Mouse (Mus musculus) kidney, postnatal 0 days (tissue): ENCODE data around the gene Nr2c1. TPM values are rescaled to one million over a fixed set of nuclear protein-coding genes. Genes with fewer than 3 reads are reported as not detected.

Experiments used
- ATAC-seq: fragments of 200-750 bp; cut with Nextera tagmentation; replicated peaks from 2 replicates; pipeline ENCODE4 v1.8.0; 2017; ENCODE audit warnings: low read depth, moderate number of reproducible peaks, moderate TSS enrichment, moderate library complexity; ENCODE audit not compliant: low FRiP score
- DNase-seq: peaks from one replicate; pipeline ENCODE4 v3.0.0-alpha.2; 2016; ENCODE audit warnings: low spot score
- H3K27ac ChIP-seq: fragments of 300-500 bp; sonication (generic); 2 replicates; pipeline ENCODE4 v1.5.1; 2014; ENCODE audit warnings: mild to moderate bottlenecking
- H3K27me3 ChIP-seq: fragments of 300-500 bp; sonication (generic); 2 replicates; pipeline ENCODE4 v1.6.1; 2014; ENCODE audit warnings: low read length, mixed read lengths; ENCODE audit not compliant: insufficient read depth
- H3K36me3 ChIP-seq: fragments of 300-500 bp; sonication (generic); 2 replicates; pipeline ENCODE4 v1.6.1; 2014; ENCODE audit warnings: low read length, mixed read lengths; ENCODE audit not compliant: insufficient read depth
- H3K4me1 ChIP-seq: fragments of 300-500 bp; sonication (generic); replicated peaks from 2 replicates; pipeline ENCODE4 v1.6.1; 2014; ENCODE audit warnings: antibody characterized with exemption, low read length, mixed read lengths; ENCODE audit not compliant: insufficient read depth
- H3K4me2 ChIP-seq: fragments of 300-500 bp; sonication (generic); 2 replicates; pipeline ENCODE4 v1.6.1; 2014; ENCODE audit warnings: mild to moderate bottlenecking, low read length, moderate library complexity, mixed read lengths
- H3K4me3 ChIP-seq: fragments of 300-500 bp; sonication (generic); replicated peaks from 2 replicates; pipeline ENCODE4 v1.5.1; 2014; ENCODE audit warnings: low read depth, low read length
- H3K9ac ChIP-seq: fragments of 300-500 bp; sonication (generic); 2 replicates; pipeline ENCODE4 v1.6.1; 2014; ENCODE audit warnings: low read depth, low read length
- H3K9me3 ChIP-seq: fragments of 300-500 bp; sonication (generic); replicated peaks from 2 replicates; pipeline ENCODE4 v1.6.1; 2016; ENCODE audit warnings: low read length, inconsistent platforms, mixed read lengths
- CTCF ChIP-seq: IDR thresholded peaks from 2 replicates; pipeline ENCODE4 v1.5.1; 2016; ENCODE audit warnings: antibody characterized with exemption, low read depth, mild to moderate bottlenecking, moderate library complexity
- WGBS: fragments of 180-500 bp; shearing (Covaris S2); extraction: QIAGEN DNeasy Blood & Tissue Kit; methylation state at CpG from one replicate; pipeline ENCODE4 v1.1.7; 2014; 5-methylcytosine and 5-hydroxymethylcytosine counted together
- polyA plus RNA-seq: library from polyadenylated mRNA; unstranded; fragments of >200 nt; fragmentation: Nextera tagmentation; extraction: Ambion mirVana; gene quantifications from 2 replicates; pipeline ENCODE4 v1.2.1, GENCODE M21; 2015

Gene Nr2c1
- polyA plus RNA-seq = 5.7 and 6.4 TPM in 2 replicates

GRCm38 (mm10) chr10:94147756-94148531 is at the start of gene Nr2c1:
Gene Nr2c1, plus strand, starts transcription at chr10:94148023.
- peak; percentile 67 for TF ChIP-seq CTCF
- peak; percentile 91 for ATAC-seq

DNA sequence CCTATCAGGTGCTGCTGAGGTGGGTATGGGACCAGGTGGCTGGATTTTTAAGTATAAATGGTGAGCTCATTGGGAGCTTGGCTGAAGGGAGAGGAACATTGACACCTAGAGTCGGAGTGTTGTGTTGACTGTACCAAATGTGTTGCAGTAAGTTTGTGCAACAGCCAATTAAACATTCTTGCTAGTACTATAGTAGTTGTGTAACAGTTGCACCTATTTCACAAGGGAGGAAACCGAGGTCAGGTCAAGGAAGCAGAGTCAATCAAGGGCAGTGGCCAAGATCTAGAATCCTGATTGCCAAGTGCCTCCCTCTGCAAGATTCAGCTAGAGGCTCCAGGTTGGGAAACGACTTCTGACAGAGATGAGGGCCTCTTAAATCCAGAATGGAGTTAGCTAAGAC is 49.7 kb upstream of the Nr2c1 start:
- no peak overlapping the region for H3K4me2 ChIP-seq
- H3K27ac ChIP-seq = no peak overlapping the region
- ATAC-seq (no peak), DNase-seq (no peak)
- 0 out of 2 replicates have a peak, but pooled peaks cover 2% of the 10 kb centered on the region for H3K36me3 ChIP-seq
- H3K9ac ChIP-seq = no peak overlapping the region
- no peak for TF ChIP-seq CTCF
- no peaks in the 10 kb centered on the region for H3K9me3 ChIP-seq
- H3K27me3 ChIP-seq = no peaks in the 10 kb centered on the region
- no peak overlapping the region for H3K4me3 ChIP-seq
- no peaks in the 10 kb centered on the region for H3K4me1 ChIP-seq
- 76% methylated on average over 3 of the region's 3 CpGs for WGBS

More at GRCm38 (mm10) chr10:94147756-94148531, at the start of gene Nr2c1:
- H3K4me3 ChIP-seq = peak within 1 kb of the TSS; percentile 81
- H3K9me3 ChIP-seq = no peaks in the 10 kb centered on the region
- peak within 1 kb of the TSS; percentile 75 for H3K4me2 ChIP-seq
- DNase-seq = peak; percentile 93
- no peaks in the 10 kb centered on the region for H3K36me3 ChIP-seq
- WGBS = under 1% methylated on average over 64 of the region's 64 CpGs
- H3K27ac ChIP-seq = peak within 1 kb of the TSS; percentile 97
- H3K27me3 ChIP-seq = no peaks in the 10 kb centered on the region
- peaks cover 7% of the 10 kb centered on the region for H3K4me1 ChIP-seq
- H3K9ac ChIP-seq = peak within 1 kb of the TSS; percentile 94

GRCm38 (mm10) chr10:94105498-94105897 is 42.3 kb upstream of the Nr2c1 start:
- H3K9me3 ChIP-seq = no peaks in the 10 kb centered on the region
- no peaks in the 10 kb centered on the region for H3K27me3 ChIP-seq
- H3K27ac ChIP-seq = no peak overlapping the region
- H3K4me1 ChIP-seq = no peaks in the 10 kb centered on the region
- H3K4me3 ChIP-seq = no peak overlapping the region
- H3K9ac ChIP-seq = no peak overlapping the region
- no peak for ATAC-seq
- no peak overlapping the region for H3K4me2 ChIP-seq
- H3K36me3 ChIP-seq = 0 out of 2 replicates have a peak, but pooled peaks cover 5% of the 10 kb centered on the region
- no peak for TF ChIP-seq CTCF
- 91% methylated on average over 10 of the region's 10 CpGs for WGBS
- DNase-seq = no peak

GRCm38 (mm10) chr10:94107168-94107567 is 40.7 kb upstream of the Nr2c1 start:
- Histone ChIP-seq H3K4me1 (no peaks in the 10 kb centered on the region), H3K9me3 (no peaks in the 10 kb centered on the region), H3K4me2 (no peak overlapping the region), H3K27ac (no peak overlapping the region), H3K27me3 (no peaks in the 10 kb centered on the region), H3K9ac (no peak overlapping the region), H3K4me3 (no peak overlapping the region), H3K36me3 (0 out of 2 replicates have a peak, but pooled peaks cover 5% of the 10 kb centered on the region)
- DNase-seq = peak; percentile 77
- 23% methylated on average over 4 of the region's 4 CpGs for WGBS
- ATAC-seq = 0 out of 2 replicates have a peak, but pooled peaks have one; percentile 40
- TF ChIP-seq CTCF = no peak

DNA sequence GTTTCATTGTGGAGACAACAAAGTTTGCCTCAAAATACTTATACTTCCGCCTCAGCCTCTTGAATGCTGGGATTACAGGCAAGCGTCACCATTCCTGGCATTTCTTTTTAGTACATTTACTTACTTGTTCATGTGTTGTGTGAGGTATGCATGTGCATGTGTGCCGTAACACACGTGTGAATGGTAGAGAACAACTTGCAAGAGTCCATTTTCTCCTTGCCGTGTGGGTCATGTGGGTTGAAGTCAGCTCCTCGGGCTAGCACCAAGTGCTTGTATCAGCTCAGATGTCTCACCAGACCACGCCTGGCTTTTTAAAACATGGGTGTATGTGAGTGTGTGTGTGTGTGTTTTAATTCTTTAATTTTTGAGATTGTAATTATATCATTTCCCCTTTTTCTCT is 40.2 kb upstream of the Nr2c1 start:
- H3K27ac ChIP-seq = no peak overlapping the region
- H3K4me3 ChIP-seq = no peak overlapping the region
- 0 out of 2 replicates have a peak, but pooled peaks cover 5% of the 10 kb centered on the region for H3K36me3 ChIP-seq
- no peaks in the 10 kb centered on the region for H3K9me3 ChIP-seq
- no peak overlapping the region for H3K4me2 ChIP-seq
- no peak for ATAC-seq
- 89% methylated on average over 7 of the region's 7 CpGs for WGBS
- DNase-seq = no peak
- no peak overlapping the region for H3K9ac ChIP-seq
- no peaks in the 10 kb centered on the region for H3K4me1 ChIP-seq
- no peak for TF ChIP-seq CTCF
- H3K27me3 ChIP-seq = no peaks in the 10 kb centered on the region

DNA sequence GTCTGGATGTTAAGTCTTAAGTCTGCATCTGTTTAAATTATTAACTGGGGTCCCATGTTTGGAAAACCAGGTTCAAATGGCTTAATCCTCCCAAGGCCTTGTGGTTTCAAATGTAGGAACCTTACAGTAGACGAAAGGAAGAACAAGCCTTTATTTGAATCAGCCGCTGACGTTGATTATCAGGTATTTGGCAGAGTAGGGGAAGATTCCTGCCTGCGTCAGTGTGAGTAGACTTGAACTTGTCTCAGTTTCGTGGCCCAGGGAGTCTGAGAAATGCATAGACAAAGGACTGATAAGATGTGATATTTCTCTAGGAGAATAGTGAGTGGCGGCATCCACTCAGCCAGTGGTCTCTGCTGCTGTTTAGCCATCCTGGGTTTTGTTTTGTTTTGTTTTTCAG is 39.0 kb upstream of the Nr2c1 start:
- ATAC-seq = no peak
- no peak overlapping the region for H3K4me2 ChIP-seq
- WGBS = 94% methylated on average over 6 of the region's 6 CpGs
- no peak for DNase-seq
- H3K4me3 ChIP-seq = no peak overlapping the region
- no peaks in the 10 kb centered on the region for H3K4me1 ChIP-seq
- H3K27me3 ChIP-seq = no peaks in the 10 kb centered on the region
- no peak overlapping the region for H3K27ac ChIP-seq
- H3K36me3 ChIP-seq = 0 out of 2 replicates have a peak, but pooled peaks cover 5% of the 10 kb centered on the region
- no peak overlapping the region for H3K9ac ChIP-seq
- TF ChIP-seq CTCF = no peak
- no peaks in the 10 kb centered on the region for H3K9me3 ChIP-seq
